Mouse (Mus musculus) heart, embryonic 15.5 days (tissue): ENCODE measurements at regions not wholly inside any gene's neighbourhood (a gene's known extent, or its start where the extent isn't known, plus 50 kb on each side); places are given as distances from the start of the nearest gene placed in this dataset.

Experiments
- ATAC-seq: fragments of 200-750 bp; cut with Nextera tagmentation; replicated peaks from 2 replicates; pipeline ENCODE4 v1.8.0; 2017; ENCODE audit warnings: low read depth, moderate TSS enrichment; ENCODE audit not compliant: insufficient number of reproducible peaks, insufficient read depth, low FRiP score
- H3K27ac ChIP-seq: fragments of 300-500 bp; sonication (generic); 2 replicates; pipeline ENCODE4 v1.5.1; 2015; ENCODE audit warnings: mild to moderate bottlenecking, inconsistent platforms
- H3K27me3 ChIP-seq: fragments of 300-500 bp; sonication (generic); 2 replicates; pipeline ENCODE4 v1.6.1; 2015; ENCODE audit warnings: inconsistent platforms
- H3K36me3 ChIP-seq: fragments of 300-500 bp; sonication (generic); 2 replicates; pipeline ENCODE4 v1.6.1; 2015; ENCODE audit warnings: mild to moderate bottlenecking, inconsistent platforms
- H3K4me1 ChIP-seq: fragments of 300-500 bp; sonication (generic); replicated peaks from 2 replicates; pipeline ENCODE4 v1.6.1; 2015; ENCODE audit warnings: inconsistent platforms
- H3K4me2 ChIP-seq: fragments of 300-500 bp; sonication (generic); 2 replicates; pipeline ENCODE4 v1.6.1; 2015; ENCODE audit warnings: inconsistent platforms, mild to moderate bottlenecking, moderate library complexity
- H3K4me3 ChIP-seq: fragments of 300-500 bp; sonication (generic); 2 replicates; pipeline ENCODE4 v1.5.1; 2015; ENCODE audit warnings: mild to moderate bottlenecking, inconsistent platforms
- H3K9ac ChIP-seq: fragments of 300-500 bp; sonication (generic); 2 replicates; pipeline ENCODE4 v1.6.1; 2015; ENCODE audit warnings: mild to moderate bottlenecking, inconsistent platforms
- H3K9me3 ChIP-seq: fragments of 300-500 bp; sonication (generic); replicated peaks from 2 replicates; pipeline ENCODE4 v1.6.1; 2016; ENCODE audit warnings: inconsistent platforms
- WGBS: fragments of 180-500 bp; shearing (Covaris S2); methylation state at CpG from one replicate; pipeline ENCODE4 v1.1.7; 2015; ENCODE audit warnings: mixed read lengths; 5-methylcytosine and 5-hydroxymethylcytosine counted together

GRCm38 (mm10) chr17:72993134-72993533 is 75.0 kb downstream of the Lbh start:
- no peak overlapping the region for H3K4me3 ChIP-seq
- no peak for ATAC-seq
- H3K27ac ChIP-seq, result no peak overlapping the region
- H3K9ac ChIP-seq, result no peak overlapping the region
- H3K36me3 ChIP-seq, result no peaks in the 10 kb centered on the region
- no peaks in the 10 kb centered on the region for H3K9me3 ChIP-seq
- H3K4me1 ChIP-seq, result peaks cover 37% of the 10 kb centered on the region
- H3K4me2 ChIP-seq, result no peak overlapping the region
- H3K27me3 ChIP-seq, result no peaks in the 10 kb centered on the region

GRCm38 (mm10) chr17:72993626-72994025 is 75.5 kb downstream of the Lbh start:
- no peak for ATAC-seq
- Histone ChIP-seq H3K9ac (no peak overlapping the region), H3K4me3 (no peak overlapping the region), H3K9me3 (no peaks in the 10 kb centered on the region), H3K4me2 (no peak overlapping the region), H3K27ac (no peak overlapping the region), H3K4me1 (peaks cover 39% of the 10 kb centered on the region), H3K36me3 (no peaks in the 10 kb centered on the region), H3K27me3 (no peaks in the 10 kb centered on the region)
- 55% methylated on average over 7 of the region's 7 CpGs for WGBS

DNA sequence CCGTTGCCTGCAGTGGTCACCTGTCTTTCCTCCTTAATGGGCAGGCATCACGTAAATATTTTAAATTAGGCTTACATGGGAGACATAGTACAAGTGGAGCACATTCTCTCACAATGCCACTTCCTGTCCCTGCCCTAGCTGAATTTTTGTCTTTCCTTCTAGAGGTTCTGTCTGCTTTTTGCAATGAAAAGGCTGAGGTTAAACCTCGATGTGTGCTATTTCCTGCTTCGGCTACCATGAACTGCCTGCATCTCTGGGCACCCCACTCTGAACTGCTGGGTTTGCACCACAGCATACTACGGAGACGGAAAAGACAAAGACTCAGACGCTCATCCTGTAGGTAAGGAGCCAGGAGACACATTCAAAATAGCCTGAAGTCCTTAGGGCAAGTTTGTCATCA is 78.4 kb downstream of the Lbh start:
- peak overlapping the region; percentile 92 for H3K27ac ChIP-seq
- 66% methylated on average over 7 of the region's 7 CpGs for WGBS
- no peak overlapping the region for H3K9ac ChIP-seq

DNA sequence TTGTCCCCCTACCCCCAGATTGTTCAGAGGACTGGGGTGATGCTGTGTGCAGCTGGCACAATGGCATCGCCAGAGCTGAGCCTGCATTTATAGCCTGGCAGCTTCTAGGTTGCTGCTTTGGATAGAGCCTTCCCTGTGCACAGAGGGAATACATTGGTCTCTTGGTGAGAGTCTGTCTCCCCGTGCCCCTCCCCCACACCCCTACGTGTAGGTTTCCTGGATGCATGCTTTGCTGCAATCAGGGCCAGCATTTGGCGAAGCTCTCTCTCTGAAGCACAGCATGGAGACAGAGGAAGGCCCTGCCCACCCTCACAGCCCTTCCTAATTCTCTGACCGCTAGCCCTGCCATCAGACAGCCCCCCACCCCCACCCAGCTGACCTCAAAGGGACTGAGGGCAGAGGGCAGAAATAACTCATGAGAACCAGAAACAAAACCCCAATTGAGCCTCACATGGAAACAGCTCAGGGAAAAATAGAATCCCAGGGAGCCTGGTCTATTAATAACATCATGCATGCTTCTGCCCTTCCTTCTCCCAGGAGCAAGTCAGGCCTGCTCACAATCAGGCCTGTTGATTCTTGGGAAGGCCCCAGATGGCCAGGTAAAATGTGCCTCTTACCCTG is 79.3 kb downstream of the Lbh start:
- 14% methylated on average over 5 of the region's 5 CpGs for WGBS
- no peaks in the 10 kb centered on the region for H3K36me3 ChIP-seq
- H3K9ac ChIP-seq, result no peak overlapping the region; the same call in 1 of the 2 replicates
- no peaks in the 10 kb centered on the region for H3K9me3 ChIP-seq
- ATAC-seq, result peak; percentile 53
- H3K27ac ChIP-seq, result peak overlapping the region; percentile 92
- no peaks in the 10 kb centered on the region for H3K27me3 ChIP-seq
- H3K4me1 ChIP-seq, result peaks cover 33% of the 10 kb centered on the region
- H3K4me3 ChIP-seq, result no peak overlapping the region
- no peak overlapping the region for H3K4me2 ChIP-seq

More for the DNA sequence above, 78.4 kb downstream of the Lbh start:
- Histone ChIP-seq H3K4me2 (no peak overlapping the region), H3K27me3 (no peaks in the 10 kb centered on the region), H3K36me3 (no peaks in the 10 kb centered on the region), H3K4me3 (no peak overlapping the region), H3K4me1 (peaks cover 33% of the 10 kb centered on the region), H3K9me3 (no peaks in the 10 kb centered on the region)
- ATAC-seq, result no peak

DNA sequence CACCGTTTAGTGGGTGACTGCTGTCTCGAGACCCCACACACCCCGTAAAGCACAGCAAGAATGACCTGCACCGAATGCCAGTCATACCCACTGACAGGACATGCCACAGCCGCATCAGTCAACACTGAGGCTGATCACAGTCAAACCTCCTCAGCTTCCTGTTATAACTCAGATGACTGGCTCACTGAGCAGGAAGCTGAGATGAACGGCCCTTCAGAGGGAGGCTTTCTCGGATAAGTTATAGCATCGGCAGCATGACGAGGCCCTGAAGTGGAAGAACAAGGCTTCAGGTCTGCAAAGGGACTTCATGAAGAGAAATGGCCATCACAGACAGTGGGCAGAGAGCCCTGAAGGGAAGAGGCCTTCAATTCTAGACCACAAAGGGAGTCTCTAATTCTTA is 87.0 kb downstream of the Lbh start:
- Histone ChIP-seq H3K9me3 (no peaks in the 10 kb centered on the region), H3K27me3 (no peaks in the 10 kb centered on the region), H3K4me3 (no peak overlapping the region), H3K4me2 (no peak overlapping the region), H3K4me1 (peaks cover 16% of the 10 kb centered on the region), H3K9ac (no peak overlapping the region), H3K27ac (no peak overlapping the region), H3K36me3 (no peaks in the 10 kb centered on the region)
- 62% methylated on average over 9 of the region's 9 CpGs for WGBS
- no peak for ATAC-seq

- Histone ChIP-seq H3K27me3 (no peaks in the 10 kb centered on the region), H3K9me3 (no peaks in the 10 kb centered on the region), H3K4me1 (peaks cover 35% of the 10 kb centered on the region), H3K27ac (no peak overlapping the region), H3K4me2 (no peak overlapping the region), H3K36me3 (no peaks in the 10 kb centered on the region), H3K4me3 (no peak overlapping the region), H3K9ac (no peak overlapping the region)
- no peak for ATAC-seq
- WGBS, result 53% methylated on average over 4 of the region's 4 CpGs
These were observed 90.8 kb downstream of the Lbh start for GRCm38 (mm10) chr17:73008901-73009300.

DNA sequence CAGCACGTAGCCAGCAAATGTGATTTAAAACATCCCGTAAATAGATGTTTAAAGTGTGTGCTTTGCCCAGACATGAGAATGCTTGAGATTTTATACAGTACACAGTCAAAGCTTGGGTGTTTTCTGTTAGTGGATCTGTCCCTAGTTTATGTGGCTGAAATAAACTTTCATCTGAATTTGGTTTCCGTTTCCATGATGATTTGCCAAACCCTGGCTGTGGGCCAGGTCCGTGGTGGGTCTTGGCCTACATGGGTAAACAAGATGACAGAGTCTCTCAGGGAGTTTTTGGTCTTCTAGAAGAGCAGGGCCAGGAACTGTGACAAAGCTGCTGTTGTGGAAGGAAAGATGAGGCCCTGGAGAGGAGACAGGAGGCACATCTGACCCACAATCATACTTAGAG is 91.9 kb downstream of the Lbh start:
- Histone ChIP-seq H3K9ac (no peak overlapping the region), H3K27me3 (no peaks in the 10 kb centered on the region), H3K9me3 (no peaks in the 10 kb centered on the region), H3K4me2 (no peak overlapping the region), H3K4me3 (no peak overlapping the region), H3K27ac (no peak overlapping the region), H3K4me1 (peaks cover 46% of the 10 kb centered on the region), H3K36me3 (no peaks in the 10 kb centered on the region)
- 67% methylated on average over 4 of the region's 4 CpGs for WGBS
- no peak for ATAC-seq

DNA sequence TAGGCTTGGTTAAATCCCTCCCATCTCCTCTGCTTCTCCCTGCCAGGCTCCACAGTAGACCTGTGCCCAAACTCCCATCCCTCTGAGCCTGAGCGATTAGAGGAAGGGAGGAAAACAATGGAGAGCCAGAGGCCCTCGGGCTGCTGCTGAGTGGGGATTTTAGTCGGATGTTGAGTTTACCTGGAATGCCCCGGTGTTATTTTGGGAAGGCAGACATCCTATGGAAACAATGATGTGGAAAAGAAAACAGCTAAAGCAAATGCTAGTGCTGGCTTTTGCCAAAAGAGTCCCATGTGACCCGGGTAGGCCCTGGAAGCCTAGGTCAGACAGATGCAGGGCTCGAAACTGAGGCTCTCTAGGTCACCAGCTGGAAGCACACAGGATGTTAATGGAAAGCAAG is 94.3 kb downstream of the Lbh start:
- H3K4me1 ChIP-seq, result peaks cover 44% of the 10 kb centered on the region
- H3K4me3 ChIP-seq, result no peak overlapping the region
- peak overlapping the region; percentile 21; the same call in 1 of the 2 replicates for H3K27ac ChIP-seq
- no peak overlapping the region for H3K4me2 ChIP-seq
- H3K36me3 ChIP-seq, result no peaks in the 10 kb centered on the region
- no peak overlapping the region for H3K9ac ChIP-seq
- ATAC-seq, result no peak
- H3K27me3 ChIP-seq, result no peaks in the 10 kb centered on the region
- WGBS, result 52% methylated on average over 6 of the region's 6 CpGs
- H3K9me3 ChIP-seq, result no peaks in the 10 kb centered on the region

GRCm38 (mm10) chr17:73012954-73013353 is 94.8 kb upstream of the Lclat1 start:
- Histone ChIP-seq H3K9ac (no peak overlapping the region), H3K27ac (0 out of 2 replicates have a peak overlapping the region, but pooled peaks have one; percentile 56), H3K4me1 (peaks cover 44% of the 10 kb centered on the region), H3K9me3 (no peaks in the 10 kb centered on the region), H3K4me2 (no peak overlapping the region), H3K4me3 (no peak overlapping the region), H3K36me3 (no peaks in the 10 kb centered on the region), H3K27me3 (no peaks in the 10 kb centered on the region)
- 60% methylated on average over 5 of the region's 5 CpGs for WGBS
- ATAC-seq, result no peak

- Histone ChIP-seq H3K4me3 (no peak overlapping the region), H3K4me1 (peaks cover 37% of the 10 kb centered on the region), H3K27ac (peak overlapping the region; percentile 56), H3K27me3 (no peaks in the 10 kb centered on the region), H3K36me3 (no peaks in the 10 kb centered on the region), H3K4me2 (no peak overlapping the region), H3K9me3 (no peaks in the 10 kb centered on the region), H3K9ac (no peak overlapping the region)
- peak; percentile 63; the same call in 1 of the 2 replicates for ATAC-seq
- WGBS, result 39% methylated on average over 9 of the region's 9 CpGs
These were observed 93.5 kb upstream of the Lclat1 start for GRCm38 (mm10) chr17:73014090-73014853.

DNA sequence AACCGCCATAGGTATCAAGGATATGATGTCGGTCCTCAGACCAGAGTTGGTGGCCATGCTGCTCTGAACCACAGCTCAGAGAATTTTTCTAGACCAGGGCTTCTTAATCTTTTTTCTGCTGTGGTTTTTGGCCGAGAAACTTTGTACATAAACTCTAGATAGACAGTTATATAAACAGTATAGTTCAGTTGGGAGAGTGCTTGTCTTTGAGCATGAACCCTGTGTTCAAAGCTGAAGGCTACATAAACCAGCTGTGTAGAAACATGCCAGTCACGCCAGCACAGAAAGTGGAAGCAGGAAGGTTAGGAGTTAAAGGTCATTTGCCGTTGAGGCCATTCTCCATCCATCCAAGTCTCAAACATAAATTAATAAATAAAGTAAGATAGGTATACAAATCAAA is 90.6 kb upstream of the Lclat1 start:
- Histone ChIP-seq H3K4me1 (peaks cover 59% of the 10 kb centered on the region), H3K9ac (no peak overlapping the region), H3K27ac (no peak overlapping the region), H3K27me3 (no peaks in the 10 kb centered on the region), H3K36me3 (no peaks in the 10 kb centered on the region), H3K4me2 (no peak overlapping the region), H3K9me3 (no peaks in the 10 kb centered on the region), H3K4me3 (no peak overlapping the region)
- WGBS, result 75% methylated on average over 5 of the region's 5 CpGs
- no peak for ATAC-seq

GRCm38 (mm10) chr17:73022630-73023051 is 85.1 kb upstream of the Lclat1 start:
- ATAC-seq, result peak; percentile 99
- Histone ChIP-seq H3K9ac (no peak overlapping the region; the same call in 1 of the 2 replicates), H3K4me3 (no peak overlapping the region), H3K27me3 (no peaks in the 10 kb centered on the region), H3K36me3 (no peaks in the 10 kb centered on the region), H3K27ac (peak overlapping the region; percentile 91), H3K4me1 (peaks cover 40% of the 10 kb centered on the region), H3K9me3 (no peaks in the 10 kb centered on the region), H3K4me2 (no peak overlapping the region; the same call in 1 of the 2 replicates)
- WGBS, result 10% methylated on average over 8 of the region's 8 CpGs
